Mouse (Mus musculus): ENCODE results near the gene Ptar1.
"Not testable (repeated sequence)": the region's sequence is repeated elsewhere in the genome, so short reads cannot be mapped to it uniquely, and the experiment has no call there.

Ptar1 gene

DNA sequence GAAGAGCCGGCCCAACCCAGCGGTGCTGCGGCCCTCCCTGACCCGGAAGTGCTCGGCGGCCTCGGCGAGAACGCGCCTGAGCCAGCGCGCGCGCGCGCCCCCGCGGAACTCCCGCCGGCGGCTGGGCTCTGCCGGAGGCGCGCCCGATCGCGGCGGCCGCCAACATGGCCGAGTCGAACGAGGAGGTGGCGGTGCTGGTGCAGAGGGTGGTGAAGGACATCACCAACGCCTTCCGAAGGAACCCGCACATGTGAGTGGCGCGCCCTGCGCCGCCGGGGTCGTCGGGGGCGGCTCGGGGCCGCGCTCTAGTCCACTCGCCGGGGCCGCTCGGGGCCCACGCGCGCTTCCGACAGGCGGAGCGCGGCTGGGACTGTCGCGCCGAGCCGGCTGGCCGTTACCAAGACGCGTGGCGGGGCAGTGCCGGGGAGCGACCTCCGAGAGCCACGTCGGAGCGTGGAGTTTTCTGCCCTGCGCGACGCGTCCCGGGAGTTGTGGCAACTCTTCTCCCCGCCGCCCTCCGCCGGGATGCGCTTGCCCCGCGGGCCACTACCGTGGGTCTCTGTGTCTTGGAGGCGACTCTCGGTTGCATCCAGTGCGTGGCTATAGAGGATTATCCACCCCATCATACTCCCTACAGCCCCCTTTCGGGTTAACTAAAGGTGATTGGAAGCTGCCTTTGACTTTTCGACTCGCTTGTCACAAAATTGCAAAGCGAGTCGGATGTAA lies at the start of gene Ptar1:
Gene Ptar1 (plus strand): TSS at position 134 of the 726 bp plus-strand sequence.
- in situ Hi-C loops (cut with MboI; ENCODE audit: low sequenced_read_pairs), result no loop called here

GRCm38 (mm10) chr19:23643819-23644218 lies 43.4 kb upstream of the Ptar1 start:
- in situ Hi-C loops (cut with MboI; ENCODE audit: low sequenced_read_pairs), result no loop called here

DNA sequence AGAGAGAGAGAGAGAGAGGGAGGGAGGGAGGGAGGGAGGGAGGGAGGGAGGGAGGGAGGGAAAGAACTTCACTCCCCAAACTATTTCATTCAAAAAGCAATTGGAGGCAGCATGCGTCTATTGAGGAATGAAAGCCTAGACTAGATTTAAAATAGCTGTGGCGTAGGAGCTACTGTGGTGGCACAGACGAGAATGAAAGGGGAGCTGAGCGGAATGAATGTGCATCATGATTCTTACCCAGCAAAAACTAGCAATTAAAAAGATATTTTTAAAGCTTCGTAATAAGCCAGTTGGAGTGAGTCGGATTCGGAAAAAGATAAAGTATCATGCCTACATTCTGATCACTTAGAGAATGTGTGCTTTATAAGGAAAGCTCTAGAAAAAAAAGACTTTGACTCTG lies 41.9 kb upstream of the Ptar1 start:
- in situ Hi-C loops (cut with MboI; ENCODE audit: low sequenced_read_pairs), result no loop called here

DNA sequence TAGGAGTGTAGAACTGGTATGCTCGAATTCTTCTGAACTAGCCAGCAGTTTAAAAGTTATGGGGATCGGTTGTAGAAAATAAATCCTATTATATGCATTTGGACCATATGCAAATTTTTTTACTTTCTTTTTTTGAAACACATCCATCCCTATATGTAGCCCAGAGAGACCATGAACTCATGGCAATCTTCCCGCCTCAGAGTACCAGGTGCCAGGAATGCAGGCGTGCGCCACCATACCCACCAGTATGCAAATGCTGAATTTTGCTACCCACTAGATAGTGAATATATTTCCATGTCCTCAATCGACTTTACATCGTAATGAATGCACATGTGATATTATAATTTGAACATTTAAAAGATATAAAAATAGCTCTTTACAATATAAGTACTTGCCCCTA lies 39.9 kb upstream of the Ptar1 start:
- in situ Hi-C loops (cut with MboI; ENCODE audit: low sequenced_read_pairs), result no loop called here

DNA sequence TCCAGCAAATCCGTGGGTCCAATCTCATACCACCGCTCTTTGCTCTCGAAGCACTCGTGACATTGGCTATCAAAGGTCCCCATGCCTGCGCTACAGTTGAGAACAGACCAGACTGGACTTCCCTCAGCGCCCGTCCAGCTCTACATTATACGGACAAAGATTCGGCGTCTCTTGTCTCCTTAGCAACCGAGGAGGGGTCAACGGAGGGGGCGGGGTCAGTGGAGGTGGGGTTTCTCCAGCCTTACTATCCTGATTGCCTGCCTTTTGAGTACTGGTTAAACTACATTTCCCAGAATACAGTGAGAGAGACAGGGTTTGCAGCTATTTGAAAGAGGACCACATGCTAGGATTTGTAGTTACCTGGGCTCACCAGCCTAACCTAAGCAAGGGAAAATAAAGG lies 34.6 kb upstream of the Ptar1 start, which contains the start of gene 1700028P14Rik:
Gene 1700028P14Rik (minus strand): TSS at position 169 of the 400 bp plus-strand sequence.
- in situ Hi-C loops (cut with MboI; ENCODE audit: low sequenced_read_pairs), result no loop called here

DNA sequence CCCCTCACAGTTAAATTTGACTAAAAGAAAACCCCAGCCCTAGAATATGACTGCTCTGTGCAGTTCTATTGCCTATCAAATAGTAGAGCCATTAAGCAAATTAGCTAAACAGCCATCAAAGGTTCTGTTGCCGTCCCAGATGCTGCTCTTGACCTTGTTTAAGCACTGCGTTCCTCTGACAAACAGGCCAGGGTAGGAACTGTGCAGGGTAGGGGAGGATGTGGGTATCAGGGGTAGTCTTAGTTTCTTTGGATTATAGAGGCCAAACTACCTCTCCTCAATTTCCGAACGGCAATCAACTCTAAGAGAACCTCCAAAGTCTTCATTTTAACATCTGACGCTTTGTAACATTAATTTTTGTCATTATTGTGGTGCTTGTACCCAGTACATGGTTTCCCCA lies 34.1 kb upstream of the Ptar1 start:
- in situ Hi-C loops (cut with MboI; ENCODE audit: low sequenced_read_pairs), result no loop called here

DNA sequence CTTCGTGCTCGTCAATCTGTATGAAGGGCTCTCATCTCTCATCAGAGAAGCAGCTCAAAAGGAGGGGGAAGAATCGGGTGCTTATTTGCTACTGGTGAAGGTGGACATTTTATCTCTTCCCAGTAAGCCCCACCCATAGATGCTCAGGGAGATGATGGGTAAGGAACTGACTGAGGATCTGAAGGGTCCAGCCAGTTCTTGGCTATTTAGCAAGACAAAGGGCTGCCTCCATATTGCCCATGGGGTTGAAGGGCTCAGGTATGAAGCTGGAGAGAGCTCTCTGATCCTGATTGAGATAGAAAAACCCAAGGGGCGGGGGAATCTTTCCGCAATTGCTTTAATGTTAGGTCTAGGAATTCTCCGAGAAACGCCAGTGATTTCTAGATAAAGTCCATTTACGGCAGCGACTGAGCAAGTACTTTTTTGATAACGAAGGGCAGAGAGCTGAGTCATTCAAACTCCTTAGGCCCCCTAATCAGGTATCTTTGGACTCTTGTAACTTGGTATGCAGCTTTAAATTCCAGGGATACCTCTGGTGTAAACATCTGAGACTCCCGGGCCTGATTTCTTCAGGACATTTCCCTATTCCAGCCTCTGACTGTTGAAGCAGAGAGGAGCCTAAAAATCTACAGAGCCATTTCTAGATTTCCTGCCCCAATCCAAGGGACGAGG lies 29.8 kb upstream of the Ptar1 start:
- in situ Hi-C loops (cut with MboI; ENCODE audit: low sequenced_read_pairs), result no loop called here

DNA sequence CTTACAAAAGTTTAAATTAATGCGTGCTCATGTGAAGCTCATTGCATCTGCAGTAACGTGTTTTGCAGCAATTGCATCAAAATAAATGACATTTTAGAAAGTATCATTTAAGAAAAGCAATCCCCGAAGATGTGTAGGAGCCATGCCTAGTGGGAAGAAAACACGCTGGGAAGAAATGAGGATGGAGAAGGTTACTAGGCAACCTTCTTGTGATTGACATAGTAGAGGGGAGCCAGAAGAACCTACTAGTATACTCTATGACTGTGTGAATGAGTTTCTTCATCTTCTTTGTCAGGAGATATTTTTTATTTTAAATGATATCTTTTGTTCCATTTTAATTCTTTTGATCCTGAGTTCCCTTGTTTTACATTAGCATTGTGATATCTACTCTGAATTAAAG lies 28.9 kb upstream of the Ptar1 start:
- in situ Hi-C loops (cut with MboI; ENCODE audit: low sequenced_read_pairs), result no loop called here

GRCm38 (mm10) chr19:23664083-23664482 lies 23.1 kb upstream of the Ptar1 start:
- in situ Hi-C loops (cut with MboI; ENCODE audit: low sequenced_read_pairs), result no loop called here

GRCm38 (mm10) chr19:23668142-23668655 lies 19.0 kb upstream of the Ptar1 start:
- in situ Hi-C loops (cut with MboI; ENCODE audit: low sequenced_read_pairs), result no loop called here

- in situ Hi-C loops (cut with MboI; ENCODE audit: low sequenced_read_pairs), result no loop called here
Measured at GRCm38 (mm10) chr19:23673021-23673420, 14.2 kb upstream of the Ptar1 start.

DNA sequence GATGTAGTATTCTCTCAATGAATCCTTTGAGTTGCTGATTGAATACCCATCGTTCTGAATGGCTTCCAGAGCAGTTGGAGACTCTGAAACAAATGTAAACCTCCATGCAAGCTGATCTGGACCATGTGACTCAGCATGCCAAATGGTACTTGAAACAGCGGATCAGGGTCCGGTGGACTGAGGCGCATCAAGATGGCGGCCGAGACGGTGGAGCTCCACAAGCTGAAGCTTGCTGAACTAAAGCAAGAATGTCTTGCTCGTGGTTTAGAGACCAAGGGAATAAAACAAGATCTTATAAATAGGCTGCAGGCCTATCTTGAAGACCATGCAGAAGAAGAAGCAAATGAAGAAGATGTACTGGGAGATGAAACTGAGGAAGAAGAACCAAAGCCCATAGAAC lies 11.6 kb upstream of the Ptar1 start:
- in situ Hi-C loops (cut with MboI; ENCODE audit: low sequenced_read_pairs), result not testable (repeated sequence)

DNA sequence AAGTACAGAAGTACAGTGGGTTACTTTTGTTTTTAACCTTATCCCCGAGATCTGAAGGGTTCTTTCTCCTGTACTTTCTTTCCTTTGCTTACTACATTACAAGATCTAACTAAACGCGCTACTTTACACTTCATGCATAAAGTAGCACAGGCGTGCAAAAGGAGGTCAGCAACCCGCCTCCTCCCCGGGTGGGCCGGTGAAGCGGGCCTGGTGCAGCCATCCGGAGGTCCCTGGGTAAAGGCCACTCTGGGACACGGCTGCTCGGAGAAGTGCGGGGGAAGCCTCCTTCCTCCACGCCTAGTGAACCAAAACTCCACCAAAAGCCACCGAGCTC lies 300 bp upstream of the Ptar1 start:
- in situ Hi-C loops (cut with MboI; ENCODE audit: low sequenced_read_pairs), result no loop called here

GRCm38 (mm10) chr19:23688421-23688946 lies 1.3 kb downstream of the Ptar1 start:
- in situ Hi-C loops (cut with MboI; ENCODE audit: low sequenced_read_pairs), result no loop called here

DNA sequence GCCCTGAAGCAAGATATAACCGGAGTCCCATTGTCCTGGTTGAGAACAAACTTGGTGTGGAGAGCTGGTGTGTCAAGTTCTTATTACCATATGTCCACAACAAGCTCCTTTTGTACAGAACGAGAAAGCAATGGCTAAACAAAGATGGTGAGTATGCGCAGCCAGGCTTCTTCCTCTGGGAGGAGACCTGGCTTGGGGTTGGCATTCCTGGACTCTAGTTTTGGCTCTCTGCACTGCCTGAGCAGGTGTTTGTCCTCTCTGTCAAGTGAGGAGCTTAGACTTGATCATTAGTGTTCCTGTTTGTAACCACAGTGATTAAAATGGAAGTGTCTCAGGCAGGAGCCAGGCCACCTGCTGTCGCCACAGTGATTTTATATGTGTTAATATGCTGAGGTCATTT lies 7.1 kb downstream of the Ptar1 start:
- in situ Hi-C loops (cut with MboI; ENCODE audit: low sequenced_read_pairs), result no loop called here

- in situ Hi-C loops (cut with MboI; ENCODE audit: low sequenced_read_pairs), result no loop called here
Measured at GRCm38 (mm10) chr19:23697861-23698260, 10.6 kb downstream of the Ptar1 start.

DNA sequence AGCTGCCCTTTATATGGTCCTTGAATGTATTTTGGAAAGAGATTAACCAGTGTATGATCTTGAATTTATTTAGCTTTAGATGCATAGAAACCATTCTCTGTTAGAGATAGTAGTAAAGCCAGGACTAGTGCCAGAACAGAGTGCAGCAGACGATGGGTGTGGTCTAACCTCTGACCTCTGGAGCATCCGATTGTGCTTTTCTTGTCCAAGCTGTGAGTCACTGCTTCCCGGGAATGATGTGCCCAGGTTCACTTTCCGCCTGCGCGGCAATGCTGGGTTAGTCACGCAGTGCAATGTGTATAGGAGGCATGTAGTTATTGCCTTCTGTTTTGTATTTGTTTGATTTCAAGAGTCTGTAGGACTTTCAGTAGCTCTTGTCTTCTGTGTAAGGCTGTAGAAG lies 11.1 kb downstream of the Ptar1 start:
- in situ Hi-C loops (cut with MboI; ENCODE audit: low sequenced_read_pairs), result no loop called here

GRCm38 (mm10) chr19:23699131-23699530 lies 11.9 kb downstream of the Ptar1 start:
- in situ Hi-C loops (cut with MboI; ENCODE audit: low sequenced_read_pairs), result no loop called here

DNA sequence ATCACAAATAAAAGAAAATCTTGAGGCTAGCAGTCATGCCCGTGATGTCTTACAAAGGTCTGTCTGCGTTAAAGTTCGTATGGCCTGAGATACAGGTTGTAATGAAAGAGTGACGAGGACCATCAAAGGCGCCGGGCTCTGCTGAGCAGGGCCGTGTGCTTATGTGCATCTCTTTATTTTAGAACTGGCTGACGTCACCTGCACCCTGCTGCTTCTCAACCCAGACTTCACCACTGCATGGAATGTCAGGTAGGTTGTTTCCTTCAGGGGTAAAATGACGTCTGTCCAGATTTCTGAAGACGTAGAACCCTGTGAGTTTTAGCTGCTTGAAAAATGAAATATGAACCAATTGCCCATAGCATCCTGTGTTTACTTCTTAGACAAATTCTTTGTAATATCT lies 15.7 kb downstream of the Ptar1 start:
- in situ Hi-C loops (cut with MboI; ENCODE audit: low sequenced_read_pairs), result no loop called here

- in situ Hi-C loops (cut with MboI; ENCODE audit: low sequenced_read_pairs), result no loop called here
Measured at GRCm38 (mm10) chr19:23705383-23705782, 18.2 kb downstream of the Ptar1 start.

DNA sequence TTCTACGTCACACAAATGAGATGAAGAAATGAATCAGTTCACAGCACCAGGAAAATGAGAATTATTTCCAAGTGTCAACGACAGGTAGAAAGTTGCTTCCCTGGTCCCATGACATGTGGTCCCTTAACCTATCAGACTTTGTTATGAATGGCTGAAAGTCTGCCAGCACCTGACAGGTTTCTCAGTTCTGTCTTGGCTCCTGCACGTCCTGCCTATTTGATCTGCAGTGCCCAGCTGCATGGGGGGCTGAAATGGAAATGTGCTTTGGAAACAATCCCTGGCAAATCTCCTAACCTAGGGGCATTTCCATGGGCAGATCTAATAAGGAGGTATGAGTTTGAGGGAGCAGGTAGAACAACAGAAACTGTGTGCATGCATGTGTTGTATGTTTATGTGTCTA lies 59.3 kb downstream of the Ptar1 start:
- in situ Hi-C loops (cut with MboI; ENCODE audit: low sequenced_read_pairs), result no loop called here

- in situ Hi-C loops (cut with MboI; ENCODE audit: low sequenced_read_pairs), result no loop called here
Measured at GRCm38 (mm10) chr19:23757011-23757410, 69.8 kb downstream of the Ptar1 start.

Data from CH12F3 (cell line).